Mouse (Mus musculus): ENCODE measurements at regions not wholly inside any gene's neighbourhood (a gene's known extent, or its start where the extent isn't known, plus 50 kb on each side); places are given as distances from the start of the nearest gene placed in this dataset.
A peak's percentile ranks its signal among the peaks of the same experiment; 100 is the strongest.
"Not testable (repeated sequence)": the region's sequence is repeated elsewhere in the genome, so short reads cannot be mapped to it uniquely, and the experiment has no call there.

GRCm38 (mm10) chr14:8867641-8868040, 201.6 kb upstream of the 4930452B06Rik start:
- no peak for DNase-seq (ENCODE audit: low read depth, low spot score)

GRCm38 (mm10) chr14:8851572-8851971, 185.5 kb upstream of the 4930452B06Rik start:
- DNase-seq (ENCODE audit: low read depth, low spot score) = no peak

- DNase-seq (ENCODE audit: low read depth, low spot score) = no peak
Measured at GRCm38 (mm10) chr14:8850208-8850607, 184.2 kb upstream of the 4930452B06Rik start.

DNA sequence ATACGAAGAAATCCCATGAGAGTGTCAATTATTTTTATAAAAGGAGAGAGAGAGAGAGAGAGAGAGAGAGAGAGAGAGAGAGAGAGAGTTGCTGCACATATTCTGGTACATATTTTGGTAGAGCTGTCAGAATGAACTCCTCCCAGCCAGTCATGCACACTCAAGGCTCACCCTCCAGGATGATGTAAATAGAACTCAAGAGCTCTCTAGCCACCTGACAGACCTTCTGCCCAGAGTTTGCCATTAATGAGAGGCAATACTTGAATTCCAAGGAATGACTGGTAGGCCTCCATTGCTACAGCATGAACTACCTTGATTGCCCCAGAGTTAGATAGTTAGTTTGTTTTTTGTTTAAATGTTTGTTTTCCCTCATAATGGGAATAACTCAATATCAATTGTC, 167.5 kb upstream of the 4930452B06Rik start:
- no peak for DNase-seq (ENCODE audit: low read depth, low spot score)

- DNase-seq (ENCODE audit: low read depth, low spot score) = not testable (repeated sequence)
Measured at GRCm38 (mm10) chr14:8800217-8800616, 134.2 kb upstream of the 4930452B06Rik start.

DNA sequence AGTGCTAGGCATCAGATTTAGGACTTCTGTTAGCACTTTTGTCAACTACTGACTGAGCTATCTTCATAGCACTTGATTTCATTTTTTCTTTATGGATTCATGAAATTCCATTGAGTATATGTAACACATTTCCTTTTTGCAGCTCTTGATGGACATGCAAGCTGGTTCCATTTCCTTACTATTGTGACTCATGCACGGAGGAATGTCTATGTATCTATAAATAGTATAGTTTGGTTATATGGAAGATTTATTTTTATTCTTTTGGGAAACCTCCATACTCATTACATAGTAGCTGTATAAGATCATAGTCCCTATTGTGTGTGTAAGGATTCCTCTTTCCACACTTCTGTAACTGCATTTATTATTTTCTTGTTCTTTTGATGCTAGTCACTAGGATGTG, 123.3 kb upstream of the 4930452B06Rik start:
- DNase-seq (ENCODE audit: low read depth, low spot score) = no peak

DNA sequence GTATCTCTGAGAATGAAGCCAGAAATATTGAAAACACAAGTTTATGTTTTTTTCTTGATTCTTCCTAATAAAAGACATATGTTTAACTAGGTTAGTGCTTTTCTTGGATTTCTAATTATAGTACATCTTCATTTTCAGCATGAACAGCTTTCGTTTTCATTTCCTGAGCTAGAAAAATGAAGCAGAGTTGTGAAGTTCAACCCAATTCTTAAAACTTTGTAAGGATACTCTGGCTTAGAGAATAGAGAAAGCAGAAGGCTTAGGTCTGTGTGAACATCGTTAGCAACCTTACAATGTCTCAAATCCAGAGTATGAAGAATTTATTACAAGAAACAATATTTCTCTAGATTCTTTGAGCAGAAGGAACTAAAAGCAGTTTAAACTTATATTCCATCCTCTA, 94.5 kb upstream of the 4930452B06Rik start:
- DNase-seq (ENCODE audit: low read depth, low spot score) = no peak

GRCm38 (mm10) chr14:8736831-8737230, 70.8 kb upstream of the 4930452B06Rik start:
- DNase-seq (ENCODE audit: low read depth, low spot score) = no peak

DNA sequence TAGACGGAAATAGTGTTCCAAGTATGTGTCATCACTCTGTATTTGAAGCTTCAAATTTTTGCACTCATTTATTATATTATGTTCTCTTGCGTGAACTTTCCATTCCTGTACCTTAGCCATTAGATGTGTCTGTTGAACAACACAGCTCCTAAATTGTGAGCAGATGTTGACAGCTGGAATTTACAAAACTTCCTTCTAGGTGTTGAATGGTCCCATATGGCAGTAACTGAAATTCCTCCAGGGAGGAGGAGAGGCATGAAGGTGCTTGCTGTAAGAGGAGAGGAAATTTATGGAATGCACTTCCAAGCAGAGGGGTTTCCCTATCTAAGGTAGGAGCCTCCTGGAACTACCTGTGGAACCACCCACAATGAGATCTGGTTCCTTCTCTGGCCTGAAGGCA, 67.2 kb upstream of the 4930452B06Rik start:
- peak; percentile 71 for DNase-seq (ENCODE audit: low read depth, low spot score)

DNA sequence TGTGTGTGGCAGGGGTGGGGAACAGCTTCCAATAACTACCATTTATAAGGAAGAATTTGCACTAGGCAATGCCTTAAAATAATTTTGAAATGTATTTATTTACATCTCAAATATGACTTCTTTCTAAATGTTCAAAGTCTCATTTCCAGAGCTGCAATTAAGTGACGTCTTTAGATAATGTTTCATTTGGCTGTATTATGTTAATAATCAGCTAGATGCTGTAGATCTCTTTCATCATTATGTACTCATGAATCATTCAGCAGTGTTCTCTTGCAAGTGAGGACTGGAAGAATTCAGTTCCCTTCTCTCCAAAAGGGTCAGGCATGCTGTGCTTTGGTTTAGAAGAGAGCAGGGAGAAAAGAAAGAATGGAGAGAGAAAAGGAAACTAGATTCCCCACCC, 61.3 kb upstream of the 4930452B06Rik start:
- DNase-seq (ENCODE audit: low read depth, low spot score) = no peak
